Mouse (Mus musculus) kidney, adult 18-20 months (tissue): ENCODE measurements at regions not wholly inside any gene's neighbourhood (a gene's known extent, or its start where the extent isn't known, plus 50 kb on each side); places are given as distances from the start of the nearest gene placed in this dataset.

Experiments used
- DNase-seq: peaks from one replicate; pipeline ENCODE4 v3.0.0; 2021

DNA sequence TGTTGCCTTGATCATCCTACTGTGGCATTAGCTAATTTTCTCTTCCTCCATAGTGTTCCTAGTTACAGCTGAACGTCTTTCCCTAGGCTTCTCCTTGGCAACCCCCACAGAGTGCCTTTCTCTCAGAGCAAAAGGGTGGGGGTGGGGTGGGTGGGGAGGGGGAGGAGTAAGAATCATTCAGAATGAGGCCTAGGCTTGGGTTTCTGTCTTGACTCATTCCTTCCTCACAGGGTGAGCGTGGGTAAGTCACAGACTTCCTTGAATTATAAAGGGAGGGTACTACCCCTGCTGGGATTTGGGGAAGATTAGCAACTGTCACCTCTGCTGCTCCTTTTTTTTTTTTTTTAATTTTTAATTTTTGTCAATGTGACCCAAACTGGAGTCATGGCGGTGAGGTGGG, 114.5 kb downstream of the Dhx35 start:
- DNase-seq: no peak

GRCm38 (mm10) chr2:158910325-158910724, 115.7 kb downstream of the Dhx35 start:
- no peak for DNase-seq

DNA sequence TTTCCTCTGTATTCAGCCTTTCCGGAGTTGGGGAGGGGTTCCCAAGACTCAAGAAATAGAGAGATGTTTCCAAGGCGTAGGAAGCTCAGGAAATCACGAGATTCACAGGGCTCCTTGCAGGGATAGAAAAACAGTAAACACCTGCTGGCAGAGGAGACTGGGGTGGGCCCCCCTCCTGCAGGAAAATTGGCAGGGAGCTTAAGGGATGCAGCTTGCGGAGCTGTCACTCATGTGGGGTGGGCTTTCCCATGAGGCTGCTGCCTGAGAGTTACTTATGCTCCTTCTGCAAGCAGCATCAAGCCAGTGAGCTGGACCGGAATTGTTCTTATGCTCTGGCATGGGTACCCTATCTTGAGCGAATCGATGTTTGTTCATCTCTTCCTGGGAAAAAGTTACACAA, 116.6 kb downstream of the Dhx35 start:
- no peak for DNase-seq

GRCm38 (mm10) chr2:158912631-158913258, 118.1 kb downstream of the Dhx35 start:
- peak; percentile 39 for DNase-seq

DNA sequence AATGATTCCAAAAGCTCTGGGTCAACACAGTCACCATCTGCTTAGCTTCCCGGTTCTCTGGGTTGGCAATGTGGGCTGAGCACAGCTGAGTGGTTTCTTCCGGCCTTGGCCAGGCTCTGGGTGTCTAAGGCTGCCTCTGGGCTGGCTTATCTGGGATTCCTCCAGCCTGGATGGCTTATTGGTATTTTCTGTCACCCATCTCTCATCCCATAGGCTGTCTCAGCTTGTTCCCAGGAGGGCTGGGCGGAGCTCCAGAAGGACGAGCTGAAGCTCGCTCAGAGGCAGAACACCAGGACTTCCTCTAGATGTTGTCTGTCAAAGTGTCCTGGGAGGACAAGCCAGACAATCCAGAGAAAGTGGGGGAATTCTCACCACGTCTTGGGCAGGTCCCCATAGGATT, 122.8 kb downstream of the Dhx35 start:
- DNase-seq: no peak

- DNase-seq: no peak
Observed at GRCm38 (mm10) chr2:158918312-158918711, 123.7 kb downstream of the Dhx35 start.

DNA sequence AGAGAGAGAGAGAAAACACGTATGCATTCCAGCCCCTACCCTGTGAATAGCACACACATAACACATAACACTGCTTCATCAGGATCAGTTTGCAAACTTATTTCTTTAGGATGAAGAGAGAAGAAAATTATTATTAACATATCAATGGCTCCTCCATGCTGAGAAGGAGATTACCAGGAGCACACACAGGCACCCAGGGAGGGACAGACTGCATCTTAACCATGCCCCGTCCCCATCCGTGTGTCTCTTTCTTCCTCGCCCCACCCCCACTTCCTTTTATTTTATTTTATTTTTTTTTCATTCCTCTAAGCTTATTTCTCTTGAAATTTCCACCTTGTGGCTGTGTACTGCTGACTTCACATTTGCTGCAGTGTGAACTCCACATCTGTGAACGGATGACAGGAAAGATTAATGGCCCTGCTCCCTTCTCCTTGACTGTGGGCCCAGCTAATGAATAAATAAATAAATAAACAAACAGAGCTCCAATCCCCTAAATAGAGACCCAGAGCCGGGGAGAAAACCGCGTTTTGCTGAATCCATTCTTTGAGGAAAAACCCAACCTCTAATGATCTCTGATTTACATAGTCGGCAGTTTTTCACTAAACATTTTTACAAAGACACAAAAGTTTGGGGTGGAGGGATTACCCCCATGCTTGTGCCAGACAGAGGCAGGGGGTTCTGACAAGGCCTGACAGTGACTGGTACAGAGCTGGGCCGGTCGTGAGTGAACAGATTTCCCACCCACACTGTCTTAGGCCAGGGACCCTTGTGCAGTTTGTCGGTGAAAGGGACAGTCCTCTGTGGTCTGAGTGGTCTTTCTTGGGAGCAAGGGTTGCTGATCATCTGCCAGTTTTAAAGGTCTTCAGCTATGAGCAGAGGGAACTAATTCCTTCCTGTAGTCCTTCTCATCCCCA, 127.0 kb downstream of the Dhx35 start:
- DNase-seq: no peak

DNA sequence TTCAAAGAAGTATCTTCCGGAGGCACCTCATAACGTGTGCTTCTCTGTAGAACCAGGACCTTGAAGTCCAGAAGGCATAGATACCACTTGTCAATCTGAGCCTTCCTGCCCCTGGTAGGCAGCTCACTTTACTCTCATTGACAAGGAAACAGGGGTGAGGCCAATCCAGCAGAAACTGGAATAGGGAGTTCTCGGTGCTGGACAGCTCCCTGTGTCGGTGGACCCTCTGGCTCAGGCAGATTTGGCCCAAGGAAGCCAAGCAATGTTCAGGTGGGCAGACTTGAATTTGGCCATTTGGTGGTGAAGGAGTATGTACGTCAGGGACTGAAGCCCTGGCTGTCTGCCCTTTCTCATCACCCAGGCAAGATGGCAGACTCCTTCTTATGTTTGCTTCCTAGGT, 128.2 kb downstream of the Dhx35 start:
- no peak for DNase-seq

GRCm38 (mm10) chr2:158929507-158929906, 134.9 kb downstream of the Dhx35 start:
- no peak for DNase-seq

GRCm38 (mm10) chr2:158937948-158938565, 143.4 kb downstream of the Dhx35 start:
- no peak for DNase-seq

DNA sequence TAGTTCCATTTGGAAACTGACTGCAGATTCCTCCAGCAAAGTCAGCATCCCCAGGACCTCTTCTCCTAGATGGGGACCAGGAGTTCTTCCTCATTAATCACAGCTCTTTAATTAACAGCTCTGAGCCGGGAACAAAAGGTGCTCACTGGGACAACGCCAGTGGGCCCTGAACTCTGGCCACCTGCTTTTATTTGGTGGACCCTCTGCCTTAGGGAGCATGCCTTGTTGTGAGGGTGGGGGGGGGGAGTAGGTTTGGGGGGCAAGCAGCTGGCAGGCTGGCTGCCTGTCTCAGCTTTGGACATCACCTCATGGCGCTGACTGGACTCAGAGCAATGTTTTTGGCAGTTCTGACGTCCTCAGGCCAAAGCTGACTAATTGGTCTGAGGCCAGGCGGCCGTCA, 154.8 kb downstream of the Dhx35 start:
- DNase-seq: no peak

DNA sequence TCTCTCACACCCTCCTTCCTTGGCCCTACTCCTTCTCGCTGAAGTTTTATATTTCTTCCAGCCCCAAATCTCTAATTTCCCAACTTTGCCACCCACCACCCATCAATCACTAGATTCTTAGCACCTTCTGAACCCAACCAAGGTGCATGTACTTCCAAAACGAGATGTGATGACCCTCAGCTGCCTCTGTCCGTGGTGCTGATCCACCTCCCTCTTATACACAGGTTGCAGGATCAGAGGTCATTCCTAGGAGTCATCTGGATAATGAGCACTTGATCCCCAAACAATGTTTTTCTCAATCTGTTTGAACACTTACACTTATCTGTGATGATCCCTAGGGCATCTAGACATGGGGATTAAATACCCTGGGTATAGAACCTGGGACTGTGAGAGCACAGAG, 156.5 kb downstream of the Dhx35 start:
- DNase-seq: no peak

DNA sequence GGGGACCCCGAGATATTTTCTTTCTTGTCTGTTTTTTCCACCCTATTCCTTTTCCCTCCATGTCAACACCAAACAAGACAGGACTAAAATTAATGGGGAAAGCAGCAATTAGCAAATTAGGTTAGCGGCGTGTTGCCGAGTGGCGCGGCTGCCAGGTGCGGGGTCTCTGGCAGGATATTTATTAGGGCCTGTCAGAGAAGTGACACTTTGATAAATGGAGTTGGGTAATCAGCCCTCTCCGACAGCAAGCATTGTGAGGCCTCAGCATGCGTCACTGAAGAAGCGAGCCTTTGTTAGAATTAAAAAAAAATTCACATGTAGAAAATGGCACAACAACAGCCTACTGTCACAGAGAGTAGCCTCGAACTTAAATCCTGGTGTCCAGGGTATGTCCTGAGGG, 162.3 kb downstream of the Dhx35 start:
- no peak for DNase-seq

DNA sequence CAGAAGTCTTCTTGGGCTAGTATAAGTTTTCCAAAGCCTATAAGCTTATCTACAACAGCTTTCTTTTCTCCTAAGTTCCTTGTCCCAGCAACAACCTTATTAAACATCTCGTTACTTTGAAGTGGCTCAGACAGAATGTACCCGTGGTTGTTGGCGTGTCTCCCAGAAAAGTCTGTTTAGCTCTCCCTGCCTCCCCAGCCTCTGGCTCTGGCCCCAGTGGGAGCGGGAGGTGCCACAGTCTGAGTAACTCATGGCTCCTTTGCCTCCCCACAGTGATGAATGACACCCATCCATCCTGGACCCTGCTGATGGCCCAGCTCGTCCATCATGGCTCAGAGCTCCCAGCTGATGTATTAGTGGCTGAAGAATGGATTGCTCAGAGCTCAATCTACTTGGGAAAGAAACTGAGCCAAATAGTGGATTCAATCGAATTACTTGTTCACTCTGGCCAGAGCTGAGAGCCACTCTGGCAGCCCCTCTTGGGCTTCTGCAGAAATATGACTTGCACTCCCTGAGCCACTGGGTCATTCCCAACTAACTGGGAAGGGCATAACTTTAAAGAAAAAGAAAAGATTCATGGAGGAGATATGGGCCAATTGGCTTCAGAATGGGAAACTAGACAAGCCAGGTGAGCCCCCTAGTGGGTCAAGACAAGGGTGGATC, 170.5 kb downstream of the Dhx35 start:
- DNase-seq: peak; percentile 28

GRCm38 (mm10) chr2:158972178-158972577, 177.6 kb downstream of the Dhx35 start:
- DNase-seq: no peak

DNA sequence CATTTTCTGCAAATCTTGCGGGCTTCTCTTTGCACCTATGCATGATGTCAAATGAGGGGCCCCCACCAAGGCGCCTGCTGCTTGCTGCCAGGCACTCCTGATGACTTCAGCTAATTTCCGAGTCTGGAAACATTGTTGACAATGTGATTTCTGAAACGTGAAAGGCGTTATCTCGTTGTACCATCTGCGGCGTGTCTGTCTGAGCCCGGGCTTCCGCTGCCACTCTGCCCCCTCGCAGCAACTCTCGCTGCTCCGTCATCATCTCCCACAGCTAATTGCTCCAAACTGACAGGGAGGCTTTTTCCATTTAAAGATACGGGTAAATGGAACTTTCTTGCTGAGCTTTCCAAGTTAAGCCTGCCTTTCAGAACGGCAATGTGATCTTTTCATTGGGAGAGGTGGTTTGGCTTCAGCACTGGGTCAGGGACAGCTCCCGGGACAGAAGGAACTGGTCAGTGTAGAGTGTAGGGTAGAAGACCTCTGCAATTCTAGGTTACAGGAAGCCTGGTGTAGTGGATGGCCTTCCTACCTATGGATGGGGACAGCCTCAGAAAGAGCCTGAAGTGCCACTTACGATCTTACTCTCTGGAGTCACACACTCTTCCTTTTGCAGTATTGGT, 191.0 kb downstream of the Dhx35 start:
- no peak for DNase-seq

DNA sequence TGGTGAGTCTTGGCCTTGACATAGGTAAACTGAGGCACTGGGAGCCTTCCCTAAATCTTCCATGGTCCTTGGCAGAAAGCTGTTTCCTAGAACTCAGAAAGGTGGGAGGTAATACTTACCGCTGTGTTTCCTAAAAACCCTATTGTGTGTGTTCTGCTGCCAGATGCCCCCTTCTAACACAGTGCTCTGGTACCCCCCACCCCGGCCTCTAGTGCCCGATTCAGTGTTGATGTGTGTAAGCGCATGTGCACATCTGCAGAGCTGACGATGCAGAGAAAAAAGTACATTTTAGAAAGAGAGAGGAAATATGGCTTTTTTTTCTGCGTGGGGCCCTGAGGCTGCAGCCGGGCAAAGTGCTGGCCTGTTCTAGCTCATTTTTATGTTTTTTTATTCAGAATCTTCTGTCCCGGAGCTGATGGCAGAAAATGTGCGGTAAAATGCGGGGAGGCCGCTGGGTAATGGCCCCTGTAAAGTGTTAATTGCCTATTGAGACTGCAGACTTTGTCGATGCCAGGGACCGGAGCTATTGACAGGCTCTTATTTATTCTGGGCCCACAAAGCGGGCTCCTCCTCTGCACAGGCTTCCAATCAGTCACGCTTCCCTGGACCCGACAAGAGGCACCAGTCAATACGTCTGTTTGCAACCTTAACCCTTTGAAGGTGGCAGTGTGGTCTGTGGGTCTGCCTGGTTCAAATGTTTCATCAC, 208.0 kb downstream of the Dhx35 start:
- no peak for DNase-seq

DNA sequence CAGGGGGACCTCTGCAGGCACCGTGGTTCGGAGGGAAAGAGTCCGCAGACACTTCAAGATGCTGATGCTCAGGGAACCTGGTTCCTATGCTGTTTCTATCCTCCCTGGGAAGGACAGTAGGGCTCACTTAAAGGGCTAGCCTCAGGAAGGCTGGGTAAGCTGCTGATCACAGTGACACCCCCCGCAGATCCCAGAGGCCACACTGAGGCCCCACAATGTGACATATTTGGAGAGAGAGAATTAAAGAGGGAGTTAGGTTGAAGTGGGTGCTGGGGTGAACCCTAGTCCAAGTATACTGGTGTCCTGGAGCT, 208.5 kb downstream of the Dhx35 start:
- DNase-seq: no peak

- no peak for DNase-seq
Observed at GRCm38 (mm10) chr2:159004417-159004816, 209.8 kb downstream of the Dhx35 start.

DNA sequence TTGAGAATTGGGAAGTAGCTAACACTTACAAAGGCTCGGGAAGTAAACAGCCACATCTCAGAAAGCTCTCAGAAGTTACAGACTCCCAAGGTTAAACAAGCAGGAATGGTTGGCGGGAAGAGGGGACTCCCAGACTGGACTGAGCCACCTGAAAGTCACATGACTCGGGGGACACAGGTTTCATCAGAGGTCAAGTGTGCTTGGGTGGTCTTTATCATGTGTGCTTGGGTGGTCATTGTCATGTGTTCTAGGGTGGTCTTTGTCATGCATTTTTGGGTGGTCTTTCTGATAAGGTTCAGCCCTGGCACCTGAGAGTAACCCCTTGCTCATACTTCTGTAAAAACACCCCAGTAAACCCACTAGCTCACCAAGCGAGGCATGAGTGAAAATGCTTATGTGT, 218.1 kb downstream of the Dhx35 start:
- DNase-seq: no peak

- DNase-seq: no peak
Observed at GRCm38 (mm10) chr2:159014553-159014952, 219.9 kb downstream of the Dhx35 start.

DNA sequence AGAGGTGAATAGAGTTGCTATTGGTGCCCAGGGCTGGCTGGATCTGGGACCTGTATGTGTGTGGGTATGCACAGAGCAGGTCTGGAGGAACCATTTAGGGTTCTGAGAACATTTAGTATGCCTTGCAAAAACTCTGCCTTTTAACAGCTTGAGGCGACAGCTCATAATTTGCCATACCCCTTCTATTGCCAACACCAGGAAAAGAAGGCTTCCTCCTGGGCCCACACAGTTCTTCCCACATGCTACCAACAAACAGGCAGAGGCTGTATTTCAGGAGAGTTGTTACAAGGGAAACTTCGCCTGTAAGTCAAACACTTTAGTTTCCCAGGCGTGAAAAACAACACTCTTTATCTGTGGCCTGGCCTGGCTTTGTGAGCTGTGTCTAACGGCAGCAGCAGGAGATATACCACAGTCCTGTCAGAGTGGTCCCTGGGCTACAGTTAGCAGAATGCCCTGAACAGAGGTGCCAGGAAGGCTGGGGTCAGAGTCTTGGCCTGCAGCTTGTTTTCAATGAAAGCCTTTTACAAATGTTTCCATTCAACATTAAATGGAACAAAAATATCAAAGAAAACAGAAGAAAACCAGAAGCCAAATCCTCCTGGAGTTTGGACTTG, 225.4 kb downstream of the Dhx35 start:
- no peak for DNase-seq
